Mouse (Mus musculus): Measurements from ENCODE around the gene Cbfa2t2.

DNA sequence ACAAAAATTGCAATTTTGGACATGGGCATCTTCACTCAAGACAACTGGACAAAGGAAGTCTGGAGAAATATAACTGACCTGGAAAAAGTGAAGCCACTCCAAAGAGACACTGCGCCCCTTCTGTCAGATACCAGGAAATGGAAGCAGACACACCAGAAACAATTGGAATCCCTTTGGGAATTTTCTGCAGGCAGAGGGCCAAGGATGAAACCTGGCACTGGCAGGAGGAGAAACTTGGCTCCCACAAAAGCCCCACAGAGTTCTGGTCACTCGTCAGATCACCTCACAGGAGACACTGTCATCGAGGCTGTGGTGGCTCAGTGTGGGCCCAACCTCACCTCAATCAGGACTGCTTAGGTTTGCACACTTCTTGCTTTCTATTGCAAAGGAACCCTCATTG lies 41.7 kb upstream of the Cbfa2t2 start:
- TF ChIP-seq MYOD1 (IDR thresholded peaks at IDR 0.05; ENCODE audit: control insufficient read depth in 1 of 3, insufficient read length in 2 of 3, low read depth in 2 of 3) (no peak), MYOG (IDR thresholded peaks at IDR 0.05; ENCODE audit: control insufficient read depth in 1 of 3, insufficient read depth in 1 of 3, insufficient read length in 2 of 3, low read depth in 2 of 3) (no peak), POLR2A (IDR thresholded peaks at IDR 0.05; ENCODE audit: insufficient read length, low read depth) (no peak), USF1 (IDR thresholded peaks at IDR 0.05; ENCODE audit: low read depth) (no peak), REST (IDR thresholded peaks at IDR 0.05; ENCODE audit: insufficient read depth, insufficient read length) (no peak), MAX (IDR thresholded peaks at IDR 0.05; ENCODE audit: low read depth) (no peak), POLR2AphosphoS2 (IDR thresholded peaks at IDR 0.05; ENCODE audit: insufficient read length, low read depth) (no peak), SRF (IDR thresholded peaks at IDR 0.05; ENCODE audit: control insufficient read depth, insufficient read length, low read depth) (no peak), CEBPB (IDR thresholded peaks at IDR 0.05; ENCODE audit: insufficient read depth, poor library complexity, severe bottlenecking) (no peak), TCF12 (IDR thresholded peaks at IDR 0.05; ENCODE audit: insufficient read depth, poor library complexity, severe bottlenecking) (no peak), E2F4 (IDR thresholded peaks at IDR 0.05; ENCODE audit: insufficient read depth) (no peak)

Measured in myocyte (in vitro differentiated cells).